ENCODE assay signal across 8 mouse cellular contexts in genomic region chr16:20240468-20241414, GRCm38 (mm10). TPM values are rescaled to one million over a fixed set of nuclear protein-coding genes. Genes with fewer than 3 reads are reported as not detected.
DNase-seq lines count a peak whose midpoint lies in the region; ATAC-seq and TF ChIP-seq lines count a peak whose summit lies in the region.

Gene Map6d1 (minus strand): TSS chr16:20241358.

- peak; percentile 13 for DNase-seq in CD4-positive, CD25-positive, alpha-beta regulatory T cell, adult 2 months (ENCODE audit: low read depth, low spot score)
- peak; percentile 83 to 87 for DNase-seq in cerebellum, adult 2 months
- peak; percentile 62 for DNase-seq in forelimb bud, embryonic 11.5 days (ENCODE audit: low read depth, low spot score)
- DNase-seq in left cerebral cortex, postnatal 4 days, result peak; percentile 67
- peak; percentile 75 for DNase-seq in midbrain, embryonic 10.5 days (ENCODE audit: low spot score)

- peaks cover 10% of the 10 kb centered on the region for H3K36me3 ChIP-seq in hindbrain, embryonic 13.5 days
- H3K36me3 ChIP-seq in midbrain, embryonic 10.5 days, result no peaks in the 10 kb centered on the region
- no peaks in the 10 kb centered on the region for H3K36me3 ChIP-seq in small intestine, adult 2 months (ENCODE audit: control insufficient read depth, insufficient read depth, low read length)

- H3K4me3 ChIP-seq in cerebellum, adult 2 months (replicated peaks; ENCODE audit: insufficient read depth, low read depth, low read length), result peak within 1 kb of the TSS; percentile 79
- H3K4me3 ChIP-seq in hindbrain, embryonic 13.5 days, result peak within 1 kb of the TSS; percentile 73
- peak within 1 kb of the TSS; percentile 84 for H3K4me3 ChIP-seq in midbrain, embryonic 10.5 days
- peak within 1 kb of the TSS; percentile 91 for H3K4me3 ChIP-seq in small intestine, adult 2 months (ENCODE audit: low read depth, low read length)

- intact Hi-C loops in left cerebral cortex, postnatal 4 days (cut with DNase I), result no loop called here

- H3K27ac ChIP-seq in cerebellum, adult 2 months (ENCODE audit: insufficient read depth, low read length), result peak within 1 kb of the TSS; percentile 85
- peak within 1 kb of the TSS; percentile 85 for H3K27ac ChIP-seq in hindbrain, embryonic 13.5 days
- H3K27ac ChIP-seq in midbrain, embryonic 10.5 days (replicated peaks), result peak within 1 kb of the TSS; percentile 88
- no peak within 1 kb of the TSS for H3K27ac ChIP-seq in small intestine, adult 2 months (ENCODE audit: insufficient read depth, low read depth, low read length)

- no peak for ATAC-seq in CD4-positive, CD25-positive, alpha-beta regulatory T cell, adult 4 months
- ATAC-seq in hindbrain, embryonic 13.5 days (ENCODE audit: low FRiP score), result peak; percentile 91

- H3K27me3 ChIP-seq in cerebellum, adult 2 months (ENCODE audit: control insufficient read depth, insufficient read depth, low read length), result no peaks in the 10 kb centered on the region
- no peaks in the 10 kb centered on the region for H3K27me3 ChIP-seq in hindbrain, embryonic 13.5 days
- peaks cover 32% of the 10 kb centered on the region for H3K27me3 ChIP-seq in midbrain, embryonic 10.5 days (ENCODE audit: low read depth, poor library complexity, severe bottlenecking)
- peaks cover 13% of the 10 kb centered on the region for H3K27me3 ChIP-seq in small intestine, adult 2 months (ENCODE audit: control insufficient read depth, insufficient read depth, low read length)

- no peak for TF ChIP-seq CTCF in cerebellum, adult 2 months (IDR thresholded peaks at IDR 0.05; ENCODE audit: borderline replicate concordance, insufficient read depth, low read depth, low read length)
- TF ChIP-seq CTCF in small intestine, adult 2 months (IDR thresholded peaks at IDR 0.05; ENCODE audit: extremely low read depth, insufficient read length, insufficient replicate concordance, low read depth, low read length), result no peak

- WGBS in cerebellum, adult 2 months, result under 1% methylated on average over 85 of the region's 90 CpGs
- WGBS in hindbrain, embryonic 13.5 days, result under 1% methylated on average over 90 of the region's 90 CpGs
- WGBS in midbrain, embryonic 10.5 days, result 1% methylated on average over 90 of the region's 90 CpGs
- WGBS in small intestine, adult 2 months, result 1% methylated on average over 90 of the region's 90 CpGs

- H3K9ac ChIP-seq in hindbrain, embryonic 13.5 days, result peak within 1 kb of the TSS; percentile 85

- no peaks in the 10 kb centered on the region for H3K9me3 ChIP-seq in hindbrain, embryonic 13.5 days
- no peaks in the 10 kb centered on the region for H3K9me3 ChIP-seq in midbrain, embryonic 10.5 days (replicated peaks)

- peak within 1 kb of the TSS; percentile 76 for H3K4me2 ChIP-seq in hindbrain, embryonic 13.5 days

- TF ChIP-seq POLR2A in cerebellum, adult 2 months (IDR thresholded peaks at IDR 0.05; ENCODE audit: borderline replicate concordance, insufficient read depth, low read length), result peak; percentile 88
- no peak for TF ChIP-seq POLR2A in small intestine, adult 2 months (IDR thresholded peaks at IDR 0.05; ENCODE audit: low read depth, low read length)

- peaks cover 23% of the 10 kb centered on the region for H3K4me1 ChIP-seq in cerebellum, adult 2 months (ENCODE audit: control insufficient read depth, insufficient read depth, low read length)
- peaks cover 12% of the 10 kb centered on the region for H3K4me1 ChIP-seq in hindbrain, embryonic 13.5 days (replicated peaks)
- H3K4me1 ChIP-seq in midbrain, embryonic 10.5 days, result peaks cover 34% of the 10 kb centered on the region
- H3K4me1 ChIP-seq in small intestine, adult 2 months (ENCODE audit: control insufficient read depth, insufficient read depth, insufficient read length, low read length), result no peaks in the 10 kb centered on the region; the same call in 1 of the 2 replicates

RNA-seq across cellular contexts. Expression of gene Map6d1, which starts in this region (rescaled TPM):
- polyA plus RNA-seq in CD4-positive, CD25-positive, alpha-beta regulatory T cell, adult 4 months (2017; shearing (Covaris generic)), result under 1 TPM in 1 of 2 experiments, not detected in 1; 0.26 TPM
- polyA plus RNA-seq in cerebellum, adult 2 months (2012; rRNA removed), result 67.4 and 70.1 TPM in 2 replicates
- polyA plus RNA-seq in hindbrain, embryonic 13.5 days (2015; fragmentation: Nextera tagmentation; extraction: Ambion mirVana), result 2.9 and 3.1 TPM in 2 replicates
- total RNA-seq in left cerebral cortex, postnatal 4 days (2021), result 1 to 10 TPM; 8.4 to 9.0 TPM
- polyA plus RNA-seq in midbrain, embryonic 10.5 days (2016; fragmentation: Nextera tagmentation; extraction: Ambion mirVana), result 0.84 and 1.3 TPM in 2 replicates
- polyA plus RNA-seq in small intestine, adult 2 months (2012; rRNA removed), result 0.05 and 0.10 TPM in 2 replicates

Comparison
In these comparisons a context has a peak if more than half of its experiments do, and no peak if none do; other contexts are left out.
1. RNA of gene Map6d1 (polyA plus RNA-seq): 67.4 to 70.1 TPM in cerebellum, adult 2 months; 2.9 to 3.1 TPM in hindbrain, embryonic 13.5 days, 0.84 to 1.3 TPM in midbrain, embryonic 10.5 days, 0.26 TPM in CD4-positive, CD25-positive, alpha-beta regulatory T cell, adult 4 months and 0.05 to 0.10 TPM in small intestine, adult 2 months; every median in the first group is over 10 times any median in the second.
2. DNase-seq: peak in every context shown above with its lines; median percentile 85 in cerebellum, adult 2 months; 75 in midbrain, embryonic 10.5 days; 67 in left cerebral cortex, postnatal 4 days; 62 in forelimb bud, embryonic 11.5 days; 13 in CD4-positive, CD25-positive, alpha-beta regulatory T cell, adult 2 months.
3. Peak in every context shown above with its lines, with median percentiles within 50 percentile points of each other: H3K4me3 ChIP-seq.